In the genomic region with DNA sequence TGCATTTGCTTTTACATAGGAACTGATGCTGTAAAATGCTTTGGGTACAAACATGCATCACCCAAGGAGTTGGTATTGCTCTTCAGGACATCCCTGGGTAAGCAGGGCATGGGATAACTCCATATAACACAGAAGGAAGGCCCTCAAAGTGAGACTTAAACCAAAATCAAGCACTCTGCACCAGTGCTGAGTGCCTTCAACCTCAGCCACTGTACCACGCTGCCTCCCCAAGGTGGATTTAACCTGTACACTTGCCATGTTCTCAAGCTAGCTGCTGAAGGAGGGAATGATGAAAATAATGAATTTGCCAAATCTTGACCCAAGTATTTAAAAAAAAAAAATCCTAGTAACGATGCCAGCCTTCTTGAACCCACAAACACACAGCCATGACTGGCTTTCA, we compare ENCODE assay signal across 8 mouse cellular contexts. TPM values are rescaled to one million over a fixed set of nuclear protein-coding genes. Genes with fewer than 3 reads are reported as not detected.
DNase-seq lines count a peak whose midpoint lies in the region; ATAC-seq and TF ChIP-seq lines count a peak whose summit lies in the region.

No protein-coding gene starts in this region.

- no peak for ATAC-seq in limb, embryonic 14.5 days (ENCODE audit: low FRiP score, low read depth)
- no peak for ATAC-seq in stomach, embryonic 15.5 days (ENCODE audit: insufficient read depth, low FRiP score, low read depth)

- no peaks in the 10 kb centered on the region for H3K27me3 ChIP-seq in limb, embryonic 14.5 days (ENCODE audit: control insufficient read depth, insufficient read depth, low read length)
- no peaks in the 10 kb centered on the region for H3K27me3 ChIP-seq in stomach, embryonic 15.5 days (replicated peaks)

- peak; percentile 51 to 52 for DNase-seq in cerebellum, postnatal 10 days
- no peak for DNase-seq in cerebellum, adult 18-20 months
- peak; percentile 17 for DNase-seq in thymus, postnatal 4 days
- no peak for DNase-seq in thymus, postnatal 0 days (ENCODE audit: low spot score)
- DNase-seq in limb, embryonic 14.5 days (ENCODE audit: low spot score) = no peak
- DNase-seq in urinary bladder, postnatal 14 days (ENCODE audit: low spot score) = no peak
- DNase-seq in lung, postnatal 4 days = no peak

- no peaks in the 10 kb centered on the region for H3K9me3 ChIP-seq in limb, embryonic 14.5 days (ENCODE audit: control insufficient read depth, low read length)
- no peaks in the 10 kb centered on the region for H3K9me3 ChIP-seq in stomach, embryonic 15.5 days

- no peak overlapping the region for H3K9ac ChIP-seq in limb, embryonic 14.5 days (ENCODE audit: low read depth, low read length, severe bottlenecking)
- no peak overlapping the region for H3K9ac ChIP-seq in stomach, embryonic 15.5 days

- peak overlapping the region; percentile 70 for H3K4me3 ChIP-seq in limb, embryonic 14.5 days (replicated peaks; ENCODE audit: low read length)
- H3K4me3 ChIP-seq in stomach, embryonic 15.5 days (replicated peaks) = peak overlapping the region; percentile 77

- TF ChIP-seq POLR2A in limb, embryonic 14.5 days (IDR thresholded peaks at IDR 0.05; ENCODE audit: borderline replicate concordance, extremely low read depth, insufficient read depth, insufficient read length) = no peak

- no peaks in the 10 kb centered on the region for H3K36me3 ChIP-seq in limb, embryonic 14.5 days (ENCODE audit: control insufficient read depth, insufficient read depth, low read length)
- no peaks in the 10 kb centered on the region for H3K36me3 ChIP-seq in stomach, embryonic 15.5 days

- H3K27ac ChIP-seq in limb, embryonic 14.5 days (replicated peaks; ENCODE audit: low read depth, low read length) = no peak overlapping the region
- no peak overlapping the region for H3K27ac ChIP-seq in stomach, embryonic 15.5 days

- H3K4me2 ChIP-seq in limb, embryonic 14.5 days (replicated peaks; ENCODE audit: low read depth, low read length, severe bottlenecking) = peak overlapping the region; percentile 71
- peak overlapping the region; percentile 66 for H3K4me2 ChIP-seq in stomach, embryonic 15.5 days

- WGBS in limb, embryonic 14.5 days = 45% methylated on average over 2 of the region's 2 CpGs
- WGBS in stomach, embryonic 15.5 days = 44% methylated on average over 2 of the region's 2 CpGs

- H3K4me1 ChIP-seq in limb, embryonic 14.5 days (ENCODE audit: control insufficient read depth, insufficient read depth, low read length) = peaks cover 10% of the 10 kb centered on the region
- H3K4me1 ChIP-seq in stomach, embryonic 15.5 days = peaks cover 9% of the 10 kb centered on the region

RNA-seq across cellular contexts. Expression of gene Dpy19l1, which starts 1.3 kb away (rescaled TPM):
- polyA plus RNA-seq in thymus, postnatal 0 days (2015; fragmentation: Nextera tagmentation; extraction: Ambion mirVana) = 5.2 and 8.0 TPM in 2 replicates
- polyA plus RNA-seq in limb, embryonic 14.5 days (2012; rRNA removed) = 41.3 and 43.1 TPM in 2 replicates
- polyA plus RNA-seq in limb, embryonic 14.5 days (2014; fragmentation: Nextera tagmentation; extraction: Ambion mirVana) = 25.5 and 35.5 TPM in 2 replicates
- polyA plus RNA-seq in stomach, embryonic 15.5 days (2015; fragmentation: Nextera tagmentation; extraction: Ambion mirVana) = 16.3 and 16.4 TPM in 2 replicates

Comparison
In these comparisons a context has a peak if more than half of its experiments do, and no peak if none do; other contexts are left out.
1. DNase-seq: peak in cerebellum, postnatal 10 days (2 of 2) and thymus, postnatal 4 days (single experiment); none in cerebellum, adult 18-20 months (0 of 2), thymus, postnatal 0 days (single experiment), limb, embryonic 14.5 days (single experiment), urinary bladder, postnatal 14 days (single experiment) and lung, postnatal 4 days (0 of 2).